8 mouse cellular contexts compared by ENCODE assay signal in the genomic region with DNA sequence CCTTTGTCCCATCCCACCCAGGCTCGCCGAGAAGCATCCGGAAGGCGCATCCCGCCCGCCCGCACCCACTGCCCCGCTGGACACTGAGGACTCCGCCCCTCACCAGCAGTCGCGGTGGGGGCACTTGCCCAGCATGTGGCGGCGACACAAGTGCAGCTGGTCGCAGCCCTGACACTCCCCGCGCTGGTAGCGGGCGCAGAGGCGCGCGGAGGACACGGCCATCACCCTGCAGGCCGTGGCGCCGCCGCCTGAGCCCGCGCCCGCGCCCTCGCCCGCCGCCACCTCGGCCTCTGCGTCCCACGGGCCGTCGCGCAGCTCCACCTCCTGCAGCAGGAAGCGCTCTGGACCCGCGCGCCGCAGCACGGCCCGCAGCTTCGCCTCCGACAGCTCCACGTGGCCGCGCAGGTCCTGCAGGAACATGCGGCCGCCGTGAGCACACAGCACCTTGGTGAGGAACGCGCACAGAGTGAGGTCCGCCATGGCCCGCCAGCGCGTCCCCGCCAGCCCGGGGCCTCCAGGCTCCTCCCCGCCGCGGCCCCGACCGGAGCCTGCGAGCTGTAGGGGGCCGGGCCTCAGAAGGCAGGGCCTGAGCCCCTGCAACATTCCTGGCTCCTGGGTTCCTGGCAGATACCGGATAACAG. TPM values are rescaled to one million over a fixed set of nuclear protein-coding genes. Genes with fewer than 3 reads are reported as not detected.
DNase-seq lines count a peak whose midpoint lies in the region; ATAC-seq and TF ChIP-seq lines count a peak whose summit lies in the region.

A gene (minus strand): TSS at position 499 of the 641 bp plus-strand sequence.

- TF ChIP-seq CTCF in forebrain, postnatal 0 days (IDR thresholded peaks at IDR 0.05; ENCODE audit: low read depth) = peak; percentile 21; the same call in 1 of the 2 replicates

- in situ Hi-C loops in ES-E14 (cut with MboI; ENCODE audit: low sequenced_read_pairs in 2 of 2, unreplicated experiment in 2 of 2) = no loop called here

- H3K4me1 ChIP-seq in ES-E14 (ENCODE audit: control insufficient read depth in 2 of 2, insufficient read depth in 2 of 2, low read length in 2 of 2, poor library complexity in 1 of 2) = no peaks in the 10 kb centered on the region; a peak in 1 of 4 replicates
- peaks cover 8% of the 10 kb centered on the region; the same call in 1 of the 2 replicates for H3K4me1 ChIP-seq in forebrain, postnatal 0 days (ENCODE audit: insufficient read depth)
- peaks cover 6% of the 10 kb centered on the region; the same call in 1 of the 2 replicates for H3K4me1 ChIP-seq in lung, embryonic 16.5 days (replicated peaks; ENCODE audit: control insufficient read depth, insufficient read depth, low read length)

- peaks cover 5% of the 10 kb centered on the region for H3K36me3 ChIP-seq in ES-E14 (ENCODE audit: control insufficient read depth, insufficient read depth, low read length, poor library complexity, severe bottlenecking)
- H3K36me3 ChIP-seq in forebrain, postnatal 0 days (ENCODE audit: insufficient read depth) = peaks cover 10% of the 10 kb centered on the region
- peaks cover 19% of the 10 kb centered on the region for H3K36me3 ChIP-seq in lung, embryonic 16.5 days (ENCODE audit: control insufficient read depth, insufficient read depth, low read length)

- peak within 1 kb of the TSS; percentile 78 for H3K4me2 ChIP-seq in forebrain, postnatal 0 days (ENCODE audit: low read depth)
- peak within 1 kb of the TSS; percentile 79 for H3K4me2 ChIP-seq in lung, embryonic 16.5 days (ENCODE audit: low read depth, low read length)

- WGBS in forebrain, postnatal 0 days = under 1% methylated on average over 67 of the region's 70 CpGs
- under 1% methylated on average over 33 of the region's 70 CpGs for WGBS in lung, embryonic 16.5 days

- no peak within 1 kb of the TSS for H3K27ac ChIP-seq in ES-E14 (ENCODE audit: insufficient read depth, low read depth, low read length, poor library complexity, severe bottlenecking)
- peak within 1 kb of the TSS; percentile 88 for H3K27ac ChIP-seq in forebrain, postnatal 0 days (ENCODE audit: low read depth, low read length)
- H3K27ac ChIP-seq in lung, embryonic 16.5 days (ENCODE audit: low read length) = peak within 1 kb of the TSS; percentile 98

- peak; percentile 63 for DNase-seq in ES-E14 (ENCODE audit: low read depth, low spot score)
- DNase-seq in cerebellum, adult 11 months = peak; percentile 65
- DNase-seq in forebrain, postnatal 0 days = peak; percentile 84
- peak; percentile 81 for DNase-seq in heart, postnatal 4 days
- DNase-seq in layer of hippocampus, adult 9-11 months = peak; percentile 60
- peak; percentile 65 for DNase-seq in ovary, postnatal 14 days (ENCODE audit: low spot score)
- DNase-seq in thymus, postnatal 25 days = peak; percentile 70

- H3K9me3 ChIP-seq in ES-E14 (ENCODE audit: control insufficient read depth, insufficient read depth, low read depth, low read length) = no peaks in the 10 kb centered on the region
- no peaks in the 10 kb centered on the region for H3K9me3 ChIP-seq in forebrain, postnatal 0 days (ENCODE audit: low read length)
- H3K9me3 ChIP-seq in lung, embryonic 16.5 days (ENCODE audit: control insufficient read depth, low read length) = no peaks in the 10 kb centered on the region

- ATAC-seq in forebrain, postnatal 0 days = peak; percentile 96
- ATAC-seq in lung, embryonic 16.5 days (ENCODE audit: low read depth) = peak; percentile 99

- peak within 1 kb of the TSS; percentile 79 to 91 for H3K4me3 ChIP-seq in ES-E14 (ENCODE audit: insufficient read depth in 1 of 2, low read depth in 1 of 2, low read length in 2 of 2, poor library complexity in 1 of 2, severe bottlenecking in 1 of 2)
- H3K4me3 ChIP-seq in forebrain, postnatal 0 days (ENCODE audit: low read depth, low read length) = peak within 1 kb of the TSS; percentile 78
- peak within 1 kb of the TSS; percentile 93 for H3K4me3 ChIP-seq in lung, embryonic 16.5 days (ENCODE audit: low read length)

- peak within 1 kb of the TSS; percentile 77 for H3K9ac ChIP-seq in ES-E14 (ENCODE audit: insufficient read depth, low read depth, low read length, poor library complexity, severe bottlenecking)
- peak within 1 kb of the TSS; percentile 95 for H3K9ac ChIP-seq in forebrain, postnatal 0 days
- H3K9ac ChIP-seq in lung, embryonic 16.5 days (ENCODE audit: low read length) = peak within 1 kb of the TSS; percentile 96

- no peaks in the 10 kb centered on the region for H3K27me3 ChIP-seq in forebrain, postnatal 0 days (ENCODE audit: insufficient read depth, low read length)
- H3K27me3 ChIP-seq in lung, embryonic 16.5 days (ENCODE audit: control insufficient read depth, insufficient read depth, low read depth, low read length) = no peaks in the 10 kb centered on the region

TF ChIP-seq in ES-E14, 5 proteins besides CTCF, POLR2A, EP300 and RAD21:
- TF ChIP-seq CHD2 (IDR thresholded peaks at IDR 0.05; ENCODE audit: low read depth, low read length) (no peak), MAFK (IDR thresholded peaks at IDR 0.05; ENCODE audit: insufficient read depth, low read depth, low read length) (no peak), ZNF384 (IDR thresholded peaks at IDR 0.05; ENCODE audit: low read depth, low read length) (no peak), HCFC1 (IDR thresholded peaks at IDR 0.05; ENCODE audit: borderline replicate concordance, insufficient read depth, low read length) (no peak), ZC3H11A (IDR thresholded peaks at IDR 0.05; ENCODE audit: borderline replicate concordance, low read depth, low read length) (no peak)
TF ChIP-seq in ES-E14: peak in this region for 0.

RNA-seq across cellular contexts. Expression of the gene that starts here (rescaled TPM):
- 2.6 and 3.8 TPM in 2 replicates for total RNA-seq in ES-E14 (2012; rRNA removed)
- total RNA-seq in forebrain, postnatal 0 days (2014; rRNA removed) = 5.3 and 8.4 TPM in 2 replicates
- 2.4 and 2.9 TPM in 2 replicates for polyA plus RNA-seq in forebrain, postnatal 0 days (2015; fragmentation: Nextera tagmentation; extraction: Ambion mirVana)
- 10 to 100 TPM; 10.2 to 10.4 TPM for total RNA-seq in heart, postnatal 4 days (2021)
- 7.3 and 8.7 TPM in 2 replicates for polyA plus RNA-seq in lung, embryonic 16.5 days (2015; fragmentation: Nextera tagmentation; extraction: Ambion mirVana)
